16 mouse cellular contexts compared by ENCODE assay signal in the genomic region with DNA sequence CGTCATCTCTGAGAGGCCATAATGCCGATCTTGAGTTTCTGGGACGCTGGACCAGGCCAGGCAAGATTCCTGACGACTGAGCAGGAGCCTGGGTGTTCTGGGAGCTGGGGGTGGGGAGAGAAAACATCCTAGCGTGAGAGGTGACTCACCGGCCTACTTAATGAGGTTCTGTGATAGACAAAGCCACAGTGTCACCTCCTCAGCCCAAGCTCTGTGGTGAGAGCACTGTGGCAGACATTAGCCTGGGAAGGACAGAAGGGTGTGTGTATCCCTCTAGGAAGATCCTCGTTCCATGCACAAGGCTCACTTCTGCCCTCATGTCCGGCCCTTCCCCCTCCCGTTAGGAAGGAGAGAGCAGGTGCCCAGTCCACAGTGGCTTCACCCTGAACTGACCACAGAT. TPM values are rescaled to one million over a fixed set of nuclear protein-coding genes. Genes with fewer than 3 reads are reported as not detected.
DNase-seq lines count a peak whose midpoint lies in the region; ATAC-seq and TF ChIP-seq lines count a peak whose summit lies in the region.
"Had no signal": no experiment of that assay in that cellular context is flagged by ENCODE, and none has a peak within 500 bp of the region (broad histone marks: within the 10 kb centered on the region; RNA-seq: fewer than 3 reads in every experiment).

No protein-coding gene starts in this region.

- WGBS in lung, embryonic 16.5 days: 52% methylated on average over 9 of the region's 9 CpGs
- WGBS in lung, adult 2 months: 62% methylated on average over 9 of the region's 9 CpGs
- WGBS in intestine, postnatal 0 days: 45% methylated on average over 9 of the region's 9 CpGs

- no peaks in the 10 kb centered on the region; the same call in 1 of the 2 replicates for H3K9me3 ChIP-seq in lung, embryonic 16.5 days (ENCODE audit: control insufficient read depth, low read length)
- no peaks in the 10 kb centered on the region for H3K9me3 ChIP-seq in intestine, postnatal 0 days (ENCODE audit: control insufficient read depth)
- H3K9me3 ChIP-seq: liver, embryonic 12.5 days; midbrain, embryonic 10.5 days had no signal

- no peak overlapping the region for H3K4me3 ChIP-seq in lung, embryonic 16.5 days (ENCODE audit: low read length)
- no peak overlapping the region for H3K4me3 ChIP-seq in lung, adult 2 months (replicated peaks; ENCODE audit: extremely low read depth, low read depth, low read length)
- H3K4me3 ChIP-seq in intestine, postnatal 0 days (ENCODE audit: low read depth, low read length): no peak overlapping the region
- H3K4me3 ChIP-seq: liver, embryonic 12.5 days; midbrain, embryonic 10.5 days had no signal

- H3K27me3 ChIP-seq in lung, embryonic 16.5 days (ENCODE audit: control insufficient read depth, insufficient read depth, low read depth, low read length): no peaks in the 10 kb centered on the region
- H3K27me3 ChIP-seq in intestine, postnatal 0 days (replicated peaks; ENCODE audit: control insufficient read depth, insufficient read depth, low read length): no peaks in the 10 kb centered on the region
- H3K27me3 ChIP-seq: liver, embryonic 12.5 days had no signal

- DNase-seq in lung, adult 2 months: no peak
- DNase-seq in 416B (ENCODE audit: low read depth): peak; percentile 30
- DNase-seq in Muller cell, postnatal 12 days (ENCODE audit: inconsistent ontology term): peak; percentile 94
- DNase-seq in frontal cortex, postnatal 14 days (ENCODE audit: low spot score in 2 of 2): no peak
- no peak for DNase-seq in left cerebral cortex, adult 18-20 months (ENCODE audit: low spot score in 2 of 2)
- DNase-seq: gastrocnemius, postnatal 10 days; right cerebral cortex, postnatal 25 days had no signal

- no peaks in the 10 kb centered on the region for H3K4me1 ChIP-seq in lung, embryonic 16.5 days (replicated peaks; ENCODE audit: control insufficient read depth, insufficient read depth, low read length)
- no peaks in the 10 kb centered on the region for H3K4me1 ChIP-seq in lung, adult 2 months (ENCODE audit: control insufficient read depth, insufficient read depth, low read length)
- no peaks in the 10 kb centered on the region for H3K4me1 ChIP-seq in intestine, postnatal 0 days (replicated peaks; ENCODE audit: control insufficient read depth, insufficient read depth, low read length)
- H3K4me1 ChIP-seq: liver, embryonic 12.5 days; midbrain, embryonic 10.5 days had no signal

- ATAC-seq in lung, embryonic 16.5 days (ENCODE audit: low read depth): 0 out of 2 replicates have a peak, but pooled peaks have one; percentile 11
- peak; percentile 36 for ATAC-seq in intestine, postnatal 0 days
- ATAC-seq: forebrain, embryonic 16.5 days; liver, embryonic 12.5 days had no signal

- no peak overlapping the region for H3K27ac ChIP-seq in lung, embryonic 16.5 days (ENCODE audit: low read length)
- H3K27ac ChIP-seq in intestine, postnatal 0 days (ENCODE audit: low read depth, low read length): peak overlapping the region; percentile 50; the same call in 1 of the 2 replicates
- H3K27ac ChIP-seq: kidney, postnatal 0 days; liver, embryonic 12.5 days; midbrain, embryonic 10.5 days had no signal

- no peak overlapping the region for H3K9ac ChIP-seq in lung, embryonic 16.5 days (ENCODE audit: low read length)
- no peak overlapping the region for H3K9ac ChIP-seq in intestine, postnatal 0 days (ENCODE audit: low read depth, low read length)
- H3K9ac ChIP-seq: liver, embryonic 12.5 days had no signal

- TF ChIP-seq CTCF in lung, adult 2 months (IDR thresholded peaks at IDR 0.05; ENCODE audit: insufficient read depth, low read length): no peak
- no peak for TF ChIP-seq CTCF in intestine, postnatal 0 days (IDR thresholded peaks at IDR 0.05; ENCODE audit: low read depth)

- TF ChIP-seq POLR2A in lung, adult 2 months (IDR thresholded peaks at IDR 0.05; ENCODE audit: borderline replicate concordance, extremely low read depth, low read depth, low read length): no peak

- H3K36me3 ChIP-seq in lung, embryonic 16.5 days (ENCODE audit: control insufficient read depth, insufficient read depth, low read length): no peaks in the 10 kb centered on the region
- no peaks in the 10 kb centered on the region for H3K36me3 ChIP-seq in intestine, postnatal 0 days (ENCODE audit: control insufficient read depth, insufficient read depth)
- H3K36me3 ChIP-seq: liver, embryonic 12.5 days; midbrain, embryonic 10.5 days had no signal

- H3K4me2 ChIP-seq in lung, embryonic 16.5 days (ENCODE audit: low read depth, low read length): no peak overlapping the region
- H3K4me2 ChIP-seq in intestine, postnatal 0 days (replicated peaks; ENCODE audit: low read depth): peak overlapping the region; percentile 41; the same call in 1 of the 2 replicates
- H3K4me2 ChIP-seq: liver, embryonic 12.5 days had no signal

RNA-seq across cellular contexts. Expression of gene Cdsn, which starts 5.4 kb away (rescaled TPM):
- 0.05 and 0.13 TPM in 2 replicates for polyA plus RNA-seq in lung, embryonic 16.5 days (2015; fragmentation: Nextera tagmentation; extraction: Ambion mirVana)
- 2.0 and 23.0 TPM in 2 replicates for polyA plus RNA-seq in lung, adult 2 months (2012; rRNA removed)
- polyA plus RNA-seq in intestine, postnatal 0 days (2015; fragmentation: Nextera tagmentation; extraction: Ambion mirVana): 0.22 and 0.40 TPM in 2 replicates
- total RNA-seq in left cerebral cortex, adult 18-20 months (2021): 1 to 10 TPM in 1 of 2 experiments, under 1 TPM in 1; 1.00 to 1.7 TPM
- polyA plus RNA-seq: forebrain, embryonic 16.5 days; liver, embryonic 12.5 days had no signal

RNA-seq across cellular contexts. Expression of gene 2300002M23Rik, which starts 9.9 kb away (rescaled TPM):
- 0.11 TPM in 1 of 2 replicates, not detected in the other for polyA plus RNA-seq in lung, embryonic 16.5 days (2015; fragmentation: Nextera tagmentation; extraction: Ambion mirVana)
- 18.0 TPM in 1 of 2 replicates, not detected in the other for polyA plus RNA-seq in lung, adult 2 months (2012; rRNA removed)
- not detected in 2 replicates for polyA plus RNA-seq in intestine, postnatal 0 days (2015; fragmentation: Nextera tagmentation; extraction: Ambion mirVana)
- total RNA-seq in left cerebral cortex, adult 18-20 months (2021): not detected
- total RNA-seq: adrenal gland, postnatal 25 days; gastrocnemius, postnatal 10 days; heart, postnatal 10 days; left cerebral cortex, postnatal 25 days had no signal
- polyA plus RNA-seq: forebrain, embryonic 16.5 days; kidney, postnatal 0 days; liver, embryonic 12.5 days; midbrain, embryonic 10.5 days had no signal

RNA-seq across cellular contexts. Expression of gene Psors1c2, which starts 24.4 kb away (rescaled TPM):
- polyA plus RNA-seq in lung, embryonic 16.5 days (2015; fragmentation: Nextera tagmentation; extraction: Ambion mirVana): 0.69 and 0.79 TPM in 2 replicates
- 0.24 and 5.6 TPM in 2 replicates for polyA plus RNA-seq in lung, adult 2 months (2012; rRNA removed)
- not detected in 2 replicates for polyA plus RNA-seq in intestine, postnatal 0 days (2015; fragmentation: Nextera tagmentation; extraction: Ambion mirVana)
- total RNA-seq in left cerebral cortex, adult 18-20 months (2021): under 1 TPM; 0.44 to 0.84 TPM
- total RNA-seq: adrenal gland, postnatal 25 days; gastrocnemius, postnatal 10 days; heart, postnatal 10 days had no signal

RNA-seq across cellular contexts. Expression of gene Cchcr1, which starts 40.5 kb away (rescaled TPM):
- 23.3 and 24.0 TPM in 2 replicates for polyA plus RNA-seq in lung, embryonic 16.5 days (2015; fragmentation: Nextera tagmentation; extraction: Ambion mirVana)
- 6.5 and 8.4 TPM in 2 replicates for polyA plus RNA-seq in lung, adult 2 months (2012; rRNA removed)
- polyA plus RNA-seq in intestine, postnatal 0 days (2015; fragmentation: Nextera tagmentation; extraction: Ambion mirVana): 4.8 and 5.0 TPM in 2 replicates
- total RNA-seq in left cerebral cortex, adult 18-20 months (2021): 10 to 100 TPM; 14.2 to 16.2 TPM

RNA-seq across cellular contexts. Expression of gene Tcf19, which starts 40.7 kb away (rescaled TPM):
- 91.9 and 96.7 TPM in 2 replicates for polyA plus RNA-seq in lung, embryonic 16.5 days (2015; fragmentation: Nextera tagmentation; extraction: Ambion mirVana)
- 6.4 and 6.5 TPM in 2 replicates for polyA plus RNA-seq in lung, adult 2 months (2012; rRNA removed)
- polyA plus RNA-seq in intestine, postnatal 0 days (2015; fragmentation: Nextera tagmentation; extraction: Ambion mirVana): 23.0 and 24.2 TPM in 2 replicates
- 10 to 100 TPM; 10.1 to 13.7 TPM for total RNA-seq in left cerebral cortex, adult 18-20 months (2021)

Comparison
In these comparisons a context has a peak if more than half of its experiments do, and no peak if none do; other contexts are left out.
1. DNase-seq: peak in 416B (single experiment) and Muller cell, postnatal 12 days (single experiment); none in lung, adult 2 months (single experiment), frontal cortex, postnatal 14 days (0 of 2) and left cerebral cortex, adult 18-20 months (0 of 2).